Mouse (Mus musculus) kidney, postnatal 0 days (tissue): ENCODE measurements around the gene Gm20532. TPM values are rescaled to one million over a fixed set of nuclear protein-coding genes. Genes with fewer than 3 reads are reported as not detected.

Experiments
- ATAC-seq: fragments of 200-750 bp; cut with Nextera tagmentation; replicated peaks from 2 replicates; pipeline ENCODE4 v1.8.0; 2017; ENCODE audit warnings: low read depth, moderate number of reproducible peaks, moderate TSS enrichment, moderate library complexity; ENCODE audit not compliant: low FRiP score
- DNase-seq: peaks from one replicate; pipeline ENCODE4 v3.0.0-alpha.2; 2016; ENCODE audit warnings: low spot score
- H3K27ac ChIP-seq: fragments of 300-500 bp; sonication (generic); 2 replicates; pipeline ENCODE4 v1.5.1; 2014; ENCODE audit warnings: mild to moderate bottlenecking
- H3K27me3 ChIP-seq: fragments of 300-500 bp; sonication (generic); 2 replicates; pipeline ENCODE4 v1.6.1; 2014; ENCODE audit warnings: low read length, mixed read lengths; ENCODE audit not compliant: insufficient read depth
- H3K36me3 ChIP-seq: fragments of 300-500 bp; sonication (generic); 2 replicates; pipeline ENCODE4 v1.6.1; 2014; ENCODE audit warnings: low read length, mixed read lengths; ENCODE audit not compliant: insufficient read depth
- H3K4me1 ChIP-seq: fragments of 300-500 bp; sonication (generic); replicated peaks from 2 replicates; pipeline ENCODE4 v1.6.1; 2014; ENCODE audit warnings: antibody characterized with exemption, low read length, mixed read lengths; ENCODE audit not compliant: insufficient read depth
- H3K4me2 ChIP-seq: fragments of 300-500 bp; sonication (generic); 2 replicates; pipeline ENCODE4 v1.6.1; 2014; ENCODE audit warnings: mild to moderate bottlenecking, low read length, moderate library complexity, mixed read lengths
- H3K4me3 ChIP-seq: fragments of 300-500 bp; sonication (generic); replicated peaks from 2 replicates; pipeline ENCODE4 v1.5.1; 2014; ENCODE audit warnings: low read depth, low read length
- H3K9ac ChIP-seq: fragments of 300-500 bp; sonication (generic); 2 replicates; pipeline ENCODE4 v1.6.1; 2014; ENCODE audit warnings: low read depth, low read length
- H3K9me3 ChIP-seq: fragments of 300-500 bp; sonication (generic); replicated peaks from 2 replicates; pipeline ENCODE4 v1.6.1; 2016; ENCODE audit warnings: low read length, inconsistent platforms, mixed read lengths
- CTCF ChIP-seq: IDR thresholded peaks from 2 replicates; pipeline ENCODE4 v1.5.1; 2016; ENCODE audit warnings: antibody characterized with exemption, low read depth, mild to moderate bottlenecking, moderate library complexity
- WGBS: fragments of 180-500 bp; shearing (Covaris S2); extraction: QIAGEN DNeasy Blood & Tissue Kit; methylation state at CpG from one replicate; pipeline ENCODE4 v1.1.7; 2014; 5-methylcytosine and 5-hydroxymethylcytosine counted together
- polyA plus RNA-seq: library from polyadenylated mRNA; unstranded; fragments of >200 nt; fragmentation: Nextera tagmentation; extraction: Ambion mirVana; gene quantifications from 2 replicates; pipeline ENCODE4 v1.2.1, GENCODE M21; 2015

Gm20532 gene
- polyA plus RNA-seq, 1 experiment from 2014 or later, result not detected

GRCm38 (mm10) chr2:26607056-26607910 lies 20.8 kb downstream of the Gm20532 start:
- H3K27me3 ChIP-seq, result no peaks in the 10 kb centered on the region
- ATAC-seq (no peak), DNase-seq (no peak)
- H3K9me3 ChIP-seq, result no peaks in the 10 kb centered on the region
- H3K4me2 ChIP-seq, result no peak overlapping the region
- no peaks in the 10 kb centered on the region for H3K36me3 ChIP-seq
- H3K9ac ChIP-seq, result no peak overlapping the region
- whole genome bisulfite sequencing, result 39% methylated on average over 6 of the region's 6 CpGs
- H3K27ac ChIP-seq, result no peak overlapping the region; the same call in 1 of the 2 replicates
- H3K4me1 ChIP-seq, result peaks cover 5% of the 10 kb centered on the region; the same call in 1 of the 2 replicates
- TF ChIP-seq CTCF, result no peak; the same call in 1 of the 2 replicates
- no peak overlapping the region for H3K4me3 ChIP-seq

GRCm38 (mm10) chr2:26608781-26609180 lies 22.3 kb downstream of the Gm20532 start:
- TF ChIP-seq CTCF, result no peak
- ATAC-seq (no peak), DNase-seq (no peak)
- no peak overlapping the region for H3K9ac ChIP-seq
- no peak overlapping the region for H3K4me2 ChIP-seq
- no peaks in the 10 kb centered on the region for H3K36me3 ChIP-seq
- H3K9me3 ChIP-seq, result no peaks in the 10 kb centered on the region
- no peaks in the 10 kb centered on the region for H3K4me1 ChIP-seq
- H3K27me3 ChIP-seq, result no peaks in the 10 kb centered on the region
- H3K4me3 ChIP-seq, result no peak overlapping the region
- no peak overlapping the region for H3K27ac ChIP-seq

GRCm38 (mm10) chr2:26609261-26609661 lies 22.8 kb downstream of the Gm20532 start:
- H3K36me3 ChIP-seq, result no peaks in the 10 kb centered on the region
- no peaks in the 10 kb centered on the region for H3K9me3 ChIP-seq
- no peaks in the 10 kb centered on the region for H3K4me1 ChIP-seq
- DNase-seq, result no peak
- H3K9ac ChIP-seq, result no peak overlapping the region
- TF ChIP-seq CTCF, result no peak
- no peak overlapping the region for H3K4me2 ChIP-seq
- no peak overlapping the region for H3K27ac ChIP-seq
- ATAC-seq, result no peak
- H3K27me3 ChIP-seq, result no peaks in the 10 kb centered on the region
- no peak overlapping the region for H3K4me3 ChIP-seq

GRCm38 (mm10) chr2:26610526-26610925 lies 24.1 kb downstream of the Gm20532 start:
- H3K27me3 ChIP-seq, result no peaks in the 10 kb centered on the region
- H3K9ac ChIP-seq, result no peak overlapping the region
- DNase-seq (no peak), ATAC-seq (no peak)
- no peaks in the 10 kb centered on the region for H3K4me1 ChIP-seq
- no peak overlapping the region for H3K27ac ChIP-seq
- no peaks in the 10 kb centered on the region for H3K9me3 ChIP-seq
- 73% methylated on average over 3 of the region's 3 CpGs for WGBS
- H3K4me3 ChIP-seq, result no peak overlapping the region
- no peak overlapping the region for H3K4me2 ChIP-seq
- no peaks in the 10 kb centered on the region for H3K36me3 ChIP-seq
- TF ChIP-seq CTCF, result no peak

GRCm38 (mm10) chr2:26611054-26611453 lies 24.6 kb downstream of the Gm20532 start:
- H3K4me3 ChIP-seq, result no peak overlapping the region
- H3K9ac ChIP-seq, result no peak overlapping the region
- ATAC-seq (no peak), DNase-seq (no peak)
- H3K27me3 ChIP-seq, result no peaks in the 10 kb centered on the region
- H3K36me3 ChIP-seq, result no peaks in the 10 kb centered on the region
- TF ChIP-seq CTCF, result no peak
- H3K27ac ChIP-seq, result no peak overlapping the region
- no peak overlapping the region for H3K4me2 ChIP-seq
- H3K9me3 ChIP-seq, result no peaks in the 10 kb centered on the region
- no peaks in the 10 kb centered on the region for H3K4me1 ChIP-seq

GRCm38 (mm10) chr2:26611896-26612295 lies 25.5 kb downstream of the Gm20532 start:
- no peak overlapping the region for H3K27ac ChIP-seq
- H3K36me3 ChIP-seq, result no peaks in the 10 kb centered on the region
- no peak overlapping the region for H3K4me3 ChIP-seq
- H3K27me3 ChIP-seq, result no peaks in the 10 kb centered on the region
- H3K9ac ChIP-seq, result no peak overlapping the region
- DNase-seq (no peak), ATAC-seq (no peak)
- no peak overlapping the region for H3K4me2 ChIP-seq
- no peak for TF ChIP-seq CTCF
- H3K4me1 ChIP-seq, result no peaks in the 10 kb centered on the region
- H3K9me3 ChIP-seq, result no peaks in the 10 kb centered on the region

- no peak overlapping the region for H3K27ac ChIP-seq
- no peak for TF ChIP-seq CTCF
- no peaks in the 10 kb centered on the region for H3K36me3 ChIP-seq
- DNase-seq, result no peak
- H3K27me3 ChIP-seq, result no peaks in the 10 kb centered on the region
- no peaks in the 10 kb centered on the region for H3K9me3 ChIP-seq
- no peak overlapping the region for H3K9ac ChIP-seq
- H3K4me1 ChIP-seq, result no peaks in the 10 kb centered on the region
- H3K4me2 ChIP-seq, result no peak overlapping the region
- H3K4me3 ChIP-seq, result no peak overlapping the region
- WGBS, result 69% methylated on average over 5 of the region's 5 CpGs
- ATAC-seq, result no peak
These were observed 28.5 kb downstream of the Gm20532 start for GRCm38 (mm10) chr2:26614903-26615302.
